Mouse (Mus musculus): ENCODE measurements around the gene Irak3.
"Not testable (repeated sequence)": the region's sequence is repeated elsewhere in the genome, so short reads cannot be mapped to it uniquely, and the experiment has no call there.

Gene Irak3

DNA sequence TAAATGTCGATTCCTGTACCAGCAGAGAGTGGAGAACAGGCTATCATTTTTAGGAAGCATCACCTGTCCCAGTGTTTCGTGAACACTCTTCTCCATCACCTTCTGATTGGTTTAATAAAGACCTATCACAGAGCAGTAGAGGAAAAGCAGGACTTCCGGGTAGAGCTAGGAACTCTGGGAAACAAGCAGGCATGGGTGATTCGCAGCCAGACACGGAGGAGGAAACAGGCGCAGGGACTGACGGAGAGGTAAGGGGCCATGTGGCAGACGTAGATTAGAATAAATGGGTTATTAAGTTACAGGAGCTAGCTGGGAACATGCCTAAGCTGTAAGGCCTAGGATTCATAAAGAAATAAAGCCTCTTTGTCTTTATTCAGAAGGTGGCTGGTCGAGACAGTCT, 41.4 kb downstream of the Irak3 start:
- no peak for DNase-seq

DNA sequence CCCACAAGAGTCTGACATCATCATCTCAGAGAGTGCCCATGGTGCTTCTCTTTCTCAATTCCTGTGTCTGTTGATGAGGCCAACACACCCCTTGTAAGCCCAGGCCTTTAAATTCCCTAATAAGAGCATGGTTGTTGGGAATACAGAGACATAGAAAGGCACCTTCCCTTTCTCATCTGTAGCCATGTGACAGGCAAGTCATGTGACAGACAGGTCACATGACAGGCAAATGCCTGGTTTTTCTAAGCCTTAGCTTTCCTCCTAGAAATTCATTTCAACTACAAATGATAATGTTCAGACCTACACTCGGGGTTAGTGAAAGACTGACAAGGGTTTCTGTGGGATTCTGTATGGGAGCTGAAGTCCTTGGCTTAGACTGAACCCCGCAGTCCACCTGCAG, 48.0 kb downstream of the Irak3 start:
- DNase-seq: no peak

DNA sequence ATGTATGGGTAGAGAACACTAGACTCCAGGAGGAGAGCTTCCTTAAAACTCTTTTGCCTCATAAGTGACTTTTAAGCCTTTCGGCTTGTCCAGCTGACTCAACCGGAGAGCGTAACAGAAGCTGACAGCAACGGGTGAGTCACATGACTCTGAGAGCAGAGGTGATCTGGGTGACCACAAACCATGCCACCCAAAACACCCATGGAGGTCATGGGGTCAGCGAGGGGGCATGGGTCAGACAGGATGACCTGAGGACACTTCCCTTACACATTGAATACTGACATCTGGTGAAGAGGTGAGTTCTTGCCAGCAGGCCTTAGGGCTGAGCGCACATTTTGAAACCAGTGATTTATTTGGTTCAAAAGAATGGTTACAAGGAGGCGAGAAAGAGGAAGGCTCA, 50.3 kb downstream of the Irak3 start:
- DNase-seq: no peak

DNA sequence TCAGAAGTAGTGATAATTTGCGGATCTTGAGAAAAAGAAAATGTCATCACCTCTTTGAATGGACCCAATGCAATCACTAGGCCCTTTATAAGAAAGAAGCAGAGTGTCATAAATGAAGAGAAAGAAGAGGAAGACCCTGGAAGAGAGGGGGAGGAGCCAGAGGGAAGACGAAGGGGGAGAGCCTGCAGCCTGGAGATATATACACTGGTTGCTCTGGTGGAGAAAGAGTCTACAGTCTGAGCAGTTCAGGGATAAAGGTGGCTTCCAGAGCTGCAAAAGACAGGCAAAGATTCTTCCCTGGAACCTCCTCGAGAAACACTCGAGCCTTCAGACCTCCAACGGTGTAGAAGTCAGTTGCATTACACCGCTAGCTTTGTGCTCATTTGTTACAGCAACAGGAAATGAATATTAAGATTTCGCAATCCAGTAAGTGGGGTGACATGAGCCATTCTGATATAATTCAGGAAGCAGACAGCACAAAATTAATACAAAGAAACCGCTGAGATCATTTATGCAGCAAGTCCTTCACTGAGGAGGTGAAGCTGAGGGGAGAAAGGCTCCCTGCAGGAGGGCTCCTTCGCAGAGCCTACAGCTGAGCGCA, 60.9 kb downstream of the Irak3 start:
- no peak for DNase-seq

DNA sequence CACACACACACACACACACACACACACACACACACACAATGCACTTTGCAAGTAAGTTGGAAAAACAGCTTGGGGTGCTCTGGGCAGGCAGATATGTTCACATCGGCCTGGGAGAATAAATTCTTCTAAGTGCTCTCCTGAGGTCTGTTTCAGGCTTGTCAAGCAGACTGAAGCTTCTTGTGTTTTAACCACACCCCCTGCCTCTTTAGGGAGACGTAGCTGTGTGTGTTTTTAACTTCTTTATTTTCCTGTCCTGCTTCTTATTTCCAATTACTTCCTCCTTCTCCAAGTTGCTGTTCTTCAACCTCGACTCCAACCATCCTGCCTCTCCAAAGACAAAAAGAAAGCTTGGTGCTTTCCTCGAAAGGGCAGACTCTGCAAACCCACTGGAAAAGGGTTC, 61.7 kb downstream of the Irak3 start:
- DNase-seq: no peak

DNA sequence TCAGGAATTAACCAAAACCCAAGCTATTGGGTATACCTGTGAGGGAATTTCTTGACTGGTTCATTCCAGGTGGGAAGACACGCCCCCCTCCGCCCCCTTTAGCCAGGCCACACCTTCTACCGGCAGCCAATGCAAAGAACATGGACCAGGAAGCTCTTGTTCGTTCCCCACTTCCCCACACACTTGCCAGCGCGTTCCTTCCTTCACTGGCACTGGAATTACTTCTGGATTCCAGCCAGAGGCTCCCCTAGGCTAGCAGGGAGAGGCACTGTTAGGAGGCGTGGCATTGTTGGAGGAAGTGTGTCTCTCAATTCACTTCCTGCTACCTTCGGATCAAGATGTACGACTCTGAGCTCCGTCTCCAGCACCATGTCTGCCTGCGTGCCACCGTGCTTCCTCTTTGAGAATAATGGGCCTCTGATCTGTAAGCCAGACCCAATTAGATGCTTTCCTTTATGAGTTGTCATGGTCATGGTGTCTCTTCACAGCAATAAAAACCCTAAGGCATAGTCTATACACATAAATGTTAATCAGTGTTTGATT, 65.8 kb downstream of the Irak3 start:
- DNase-seq: no peak

DNA sequence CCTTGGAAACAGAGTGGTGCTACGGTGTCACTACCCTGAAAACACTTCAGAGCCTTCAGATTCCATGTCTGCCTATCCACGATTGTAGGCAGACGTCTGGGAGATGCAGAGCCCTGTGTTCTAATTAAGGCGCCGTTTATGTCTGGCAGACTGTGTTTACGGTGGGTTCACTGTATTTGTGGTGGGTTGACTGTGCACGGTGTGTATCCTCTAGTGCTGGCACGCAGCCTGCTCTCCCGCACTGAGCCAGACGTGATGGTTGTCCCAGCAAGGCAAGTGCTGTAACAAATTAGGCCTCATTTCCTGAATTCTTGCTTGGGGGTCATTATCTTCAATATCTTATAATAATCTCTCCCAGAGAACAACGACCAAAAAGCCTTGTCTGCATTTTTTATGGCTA, 68.2 kb downstream of the Irak3 start:
- no peak for DNase-seq

DNA sequence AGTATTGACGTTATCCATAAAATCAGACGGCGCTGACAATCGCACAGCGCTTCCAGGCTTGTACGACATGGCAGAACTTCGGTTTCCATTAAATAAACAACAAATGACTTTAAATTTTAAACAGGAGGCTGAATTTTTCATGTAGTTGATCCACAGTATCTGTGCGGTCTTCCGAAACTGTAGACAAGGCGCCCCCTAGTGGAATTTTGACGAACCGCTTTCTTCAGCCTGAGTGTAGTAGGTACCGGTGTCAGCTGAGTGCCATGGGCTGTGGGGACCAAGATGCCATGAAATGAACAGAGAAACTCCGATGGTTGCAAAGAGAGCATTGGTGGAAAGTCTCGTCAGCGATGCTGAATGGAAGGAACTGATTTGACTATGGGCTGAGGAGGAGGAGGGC, 71.3 kb downstream of the Irak3 start:
- DNase-seq: no peak

DNA sequence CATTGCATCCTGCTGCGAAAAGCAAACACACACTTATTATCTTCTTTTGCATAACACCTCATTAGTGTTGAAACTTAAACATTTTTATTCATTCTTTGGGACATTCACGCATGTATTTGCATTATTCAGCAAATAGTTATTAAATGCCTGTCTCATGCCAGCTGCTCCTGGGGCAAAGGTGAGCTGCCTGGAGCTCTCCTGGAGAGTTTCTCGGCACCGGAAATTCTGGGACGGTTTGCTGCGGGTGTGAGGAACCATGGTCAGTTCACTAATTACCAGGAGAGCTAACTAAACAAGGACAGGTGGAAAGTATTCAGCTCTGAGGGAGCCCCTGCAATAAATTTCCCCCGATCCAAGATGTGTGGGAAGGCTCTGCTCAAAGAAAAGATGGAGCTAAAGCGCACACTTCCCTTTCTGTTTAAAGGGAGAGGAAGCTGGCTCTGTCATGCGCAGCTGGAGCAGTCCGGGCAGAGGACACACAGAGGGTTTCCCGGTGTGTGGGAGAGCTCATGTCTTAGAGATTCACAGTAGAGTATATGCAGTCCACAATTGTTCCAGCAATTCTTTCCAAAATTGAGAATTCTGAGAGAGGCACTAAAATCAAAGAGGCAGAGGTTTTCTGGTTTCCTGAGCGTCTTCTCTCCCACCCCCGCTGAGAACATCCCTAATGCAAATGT, 73.2 kb downstream of the Irak3 start:
- DNase-seq: no peak

DNA sequence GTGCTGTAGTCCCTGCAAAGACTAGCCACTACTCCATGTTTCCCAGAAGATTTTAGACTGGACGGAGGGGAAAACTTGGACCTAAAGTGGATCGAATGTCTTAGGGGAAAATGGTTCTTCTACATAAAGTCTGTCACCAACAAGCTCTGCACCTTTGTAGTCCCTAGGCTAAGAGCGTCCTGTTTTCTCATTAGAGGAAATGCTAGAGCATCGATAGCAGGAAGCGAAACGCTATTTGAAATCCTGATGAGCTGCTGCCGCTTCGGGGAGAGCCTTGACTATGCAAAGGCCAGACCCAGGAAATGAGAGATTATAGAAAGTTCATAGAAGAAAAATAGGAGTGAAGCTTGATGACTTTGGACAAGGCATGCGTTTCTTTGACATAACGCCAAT, 76.5 kb downstream of the Irak3 start:
- no peak for DNase-seq

DNA sequence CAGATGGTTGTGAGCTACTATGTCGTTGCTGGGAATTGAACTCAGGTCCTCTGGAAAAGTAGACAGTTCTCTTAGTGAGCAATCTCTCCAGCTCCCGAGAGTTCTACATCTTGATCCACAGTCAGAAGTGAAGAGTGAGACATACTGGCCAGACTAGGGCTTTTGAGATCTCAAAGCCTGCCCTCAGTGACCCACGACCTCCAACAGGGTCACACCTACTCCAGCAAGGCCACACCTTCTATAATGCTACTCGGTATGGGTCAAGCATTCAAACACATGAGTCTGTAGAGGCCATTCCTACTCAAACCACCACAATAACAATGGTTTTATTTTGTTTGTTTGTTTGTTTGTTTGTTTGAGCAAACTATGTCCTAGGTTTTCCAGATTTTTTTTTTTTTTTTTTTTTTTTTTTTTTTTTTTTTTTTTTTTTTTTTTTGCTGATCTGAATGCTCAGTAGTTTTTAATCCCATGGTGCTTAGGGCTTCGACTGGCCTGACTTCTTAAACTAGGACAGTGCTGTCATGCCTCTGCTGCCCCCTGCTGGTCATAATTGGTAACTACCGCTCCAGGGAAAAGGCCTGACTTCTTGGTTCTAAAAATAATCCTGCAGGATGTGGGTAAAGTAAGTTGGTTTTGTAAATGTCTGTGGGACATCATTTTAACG, 77.0 kb downstream of the Irak3 start:
- peak; percentile 63 to 74 for DNase-seq

DNA sequence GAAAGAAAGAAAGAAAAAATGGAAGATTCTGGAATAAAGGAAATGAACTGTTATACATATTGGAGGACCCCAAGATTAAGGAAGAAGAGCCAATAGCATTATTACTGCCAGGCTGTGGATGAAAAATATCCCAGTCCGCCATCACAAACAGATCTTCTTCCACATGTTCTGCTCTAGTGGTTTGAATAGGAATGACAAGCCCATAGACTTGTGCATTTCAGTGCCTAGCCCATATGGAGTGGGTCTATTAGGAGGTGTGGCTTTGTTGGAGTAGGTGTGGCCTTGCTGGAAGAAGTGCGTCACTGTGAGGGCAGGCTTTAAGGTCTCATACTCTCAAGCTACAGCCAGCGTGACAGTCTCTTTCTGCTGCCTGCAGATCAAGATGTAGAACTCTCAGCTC, 78.2 kb downstream of the Irak3 start:
- DNase-seq: no peak

DNA sequence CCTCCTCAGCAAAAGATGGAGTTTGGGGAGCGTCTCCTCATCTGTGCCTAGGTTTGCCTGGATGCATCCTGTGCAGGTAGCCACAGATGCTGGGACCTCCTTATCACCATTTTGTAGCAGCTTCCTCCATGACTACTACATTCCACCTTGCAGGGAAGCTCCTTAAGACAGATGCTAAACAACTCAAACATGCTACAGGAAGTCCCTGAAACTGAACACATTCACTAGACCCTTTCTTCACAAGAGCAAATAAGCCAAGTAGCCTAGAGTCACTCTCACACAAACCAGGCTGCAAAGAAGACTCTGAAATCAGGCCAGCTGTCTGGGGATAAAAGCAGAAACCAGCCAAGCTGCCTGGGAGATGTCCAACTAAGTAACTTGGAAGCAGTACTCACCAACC, 86.7 kb downstream of the Irak3 start:
- no peak for DNase-seq

DNA sequence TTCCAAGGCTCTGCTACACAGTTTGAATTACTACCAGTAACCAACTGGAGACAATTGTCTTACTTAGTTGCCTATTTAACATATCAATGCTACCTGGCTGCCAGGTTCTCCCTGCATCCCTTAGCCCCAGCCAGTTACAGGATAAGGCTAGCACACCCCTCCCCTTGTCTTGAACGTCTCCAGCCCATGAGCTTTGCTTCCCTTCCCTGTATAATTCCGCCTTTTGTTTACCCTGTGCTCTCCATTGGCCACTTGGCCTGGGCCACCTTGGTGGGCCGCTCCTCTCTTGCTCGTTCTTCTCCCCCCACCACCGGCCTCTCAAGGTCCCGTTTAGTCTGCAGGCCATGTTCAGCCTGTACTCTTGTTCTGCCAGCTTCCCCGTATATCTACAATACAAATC, 87.4 kb downstream of the Irak3 start:
- DNase-seq: no peak

DNA sequence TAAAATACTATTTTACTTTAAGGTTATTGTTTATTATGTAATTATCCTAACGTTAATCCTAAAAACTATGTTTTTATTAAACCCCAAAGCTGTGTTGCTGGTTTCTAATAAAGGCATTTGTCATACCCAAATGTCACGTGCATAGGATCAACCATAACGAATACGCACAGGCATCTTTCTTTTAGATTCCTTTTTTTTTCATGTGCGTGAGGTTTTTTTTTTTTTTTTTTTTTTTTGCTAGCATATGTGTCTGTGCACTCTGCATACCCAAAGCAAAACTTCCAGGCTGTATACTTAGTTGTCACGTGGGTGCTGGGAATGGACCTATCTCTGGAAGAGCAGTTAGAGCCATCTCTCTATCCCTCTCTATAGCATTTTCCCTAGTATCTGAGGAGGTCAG, 88.0 kb downstream of the Irak3 start:
- DNase-seq: no peak

DNA sequence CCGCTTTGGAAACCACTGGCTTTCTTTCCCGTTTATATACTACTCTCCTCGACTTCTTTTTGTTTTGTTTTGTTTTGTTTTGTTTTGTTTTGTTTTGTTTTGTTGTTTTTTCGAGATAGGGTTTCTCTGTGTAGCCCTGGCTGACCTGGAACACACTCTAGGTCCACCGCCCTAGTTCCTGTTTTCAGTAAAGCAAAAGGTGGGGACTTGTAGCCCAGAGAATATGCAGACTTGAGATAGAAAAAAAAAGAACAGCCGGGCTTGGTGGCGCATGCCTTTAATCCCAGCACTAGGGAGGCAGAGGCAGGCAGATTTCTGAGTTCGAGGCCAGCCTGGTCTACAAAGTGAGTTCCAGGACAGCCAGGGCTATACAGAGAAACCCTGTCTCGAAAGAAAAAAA, 88.4 kb downstream of the Irak3 start:
- not testable (repeated sequence) for DNase-seq

DNA sequence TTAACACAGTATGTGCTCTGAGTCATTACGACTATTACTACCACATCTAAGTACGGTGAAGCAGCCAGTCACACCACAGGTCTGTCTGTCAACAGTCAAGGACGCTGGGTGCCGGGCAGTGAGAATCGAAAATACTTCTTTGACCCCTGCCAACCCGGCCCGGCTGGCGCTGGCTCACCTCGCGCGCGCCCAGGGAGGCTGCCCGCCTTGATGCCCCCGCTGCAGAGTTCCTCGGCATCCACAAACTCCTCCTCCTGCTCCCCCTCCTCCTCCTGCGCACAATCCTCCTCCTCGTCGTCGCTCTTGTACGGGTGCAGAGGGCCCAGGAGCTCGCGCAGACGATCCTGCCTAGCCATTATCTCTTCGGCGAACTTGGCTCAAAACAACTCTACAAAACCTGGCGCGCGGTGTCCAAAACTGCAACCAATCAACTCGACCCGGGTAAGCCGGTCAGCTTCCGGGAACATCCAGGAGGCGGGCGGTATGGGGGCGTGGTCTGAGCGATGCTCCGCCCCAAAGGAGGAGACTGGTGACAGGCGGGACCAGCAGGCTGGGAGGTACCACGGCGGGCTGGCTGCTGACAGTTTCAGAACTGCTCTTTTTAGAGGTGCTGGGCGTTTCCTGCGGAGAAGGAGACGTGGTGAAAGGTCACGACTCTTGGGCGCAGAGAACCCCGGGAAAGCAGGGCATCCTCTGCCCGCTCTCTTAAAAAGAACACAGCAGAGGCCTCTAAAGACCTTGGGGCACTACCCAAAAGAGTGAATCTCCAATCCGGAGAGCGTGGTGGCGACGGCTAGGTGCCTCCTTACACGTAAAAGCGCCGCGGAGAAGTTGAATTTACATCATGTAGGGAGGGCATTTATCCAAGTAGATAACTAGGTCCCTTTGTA, 89.2 kb downstream of the Irak3 start, which contains the start of gene Helb:
Helb (minus strand) TSS at position 481 of the 890 bp plus-strand sequence.
- DNase-seq: peak; percentile 96 to 98

DNA sequence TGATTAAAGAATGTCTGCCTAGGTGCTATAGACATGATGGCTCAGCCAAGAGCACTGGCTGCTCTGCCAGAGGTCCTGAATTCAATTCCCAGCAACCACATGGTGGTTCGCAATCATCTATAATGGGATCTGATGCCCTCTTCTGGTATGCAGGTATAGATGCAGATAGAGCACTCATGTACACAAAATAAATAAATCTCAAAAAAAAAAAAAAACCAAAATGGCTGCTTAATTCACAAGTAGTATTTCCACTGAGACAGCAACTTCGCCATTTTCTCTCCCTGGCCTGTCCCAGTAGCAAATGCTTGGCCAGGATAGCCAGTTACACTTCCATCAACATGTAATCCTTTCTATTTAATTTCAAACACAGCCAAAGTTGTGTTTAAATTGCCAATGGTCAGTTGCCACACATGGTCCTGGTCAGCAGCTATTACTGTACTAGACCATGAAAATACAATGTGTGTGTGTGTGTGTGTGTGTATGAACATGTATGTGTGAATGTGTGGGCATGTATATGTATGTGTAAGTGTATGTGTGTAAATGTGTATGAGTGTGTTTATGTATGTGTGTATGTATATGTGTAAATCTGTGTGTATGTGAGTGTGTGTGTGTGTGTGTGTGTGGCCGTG, 90.1 kb downstream of the Irak3 start:
- no peak for DNase-seq

DNA sequence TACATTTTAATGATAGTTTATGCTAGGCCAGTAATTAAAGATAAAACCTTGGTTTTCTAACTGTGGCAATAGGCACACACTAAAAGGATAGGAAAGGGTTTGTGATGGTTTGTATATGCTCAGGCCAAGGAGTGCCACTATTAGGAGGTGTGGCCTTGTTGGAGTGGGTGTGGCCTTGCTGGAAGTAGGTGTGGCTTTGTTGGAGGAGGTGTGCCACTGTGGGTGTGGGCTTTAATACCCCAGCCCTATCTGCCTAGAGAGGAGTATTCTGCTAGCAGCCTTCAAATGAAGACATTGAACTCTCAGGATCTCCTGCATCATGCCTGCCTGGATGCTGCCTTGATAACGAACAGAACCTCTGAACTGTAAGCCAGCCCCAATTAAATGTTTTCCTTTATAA, 101.1 kb downstream of the Irak3 start:
- no peak for DNase-seq

DNA sequence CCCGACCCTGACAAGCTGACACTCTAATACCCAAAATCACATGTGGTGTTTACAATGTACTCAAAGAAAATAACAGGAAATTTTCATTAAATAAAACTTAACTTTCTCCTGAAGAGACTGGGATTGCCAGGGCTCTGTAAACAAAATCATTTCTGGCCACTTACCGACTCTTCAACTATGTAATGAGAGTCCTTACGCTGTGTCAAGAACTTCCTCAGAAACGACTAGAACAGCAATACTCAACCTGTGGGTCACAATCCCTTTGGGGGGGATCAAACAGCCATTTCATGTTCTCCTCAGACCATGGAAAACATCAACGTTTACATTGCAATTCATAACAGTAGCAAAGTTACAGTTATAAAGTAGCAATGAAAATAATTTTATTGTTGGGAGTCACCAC, 104.4 kb downstream of the Irak3 start:
- DNase-seq: no peak

DNA sequence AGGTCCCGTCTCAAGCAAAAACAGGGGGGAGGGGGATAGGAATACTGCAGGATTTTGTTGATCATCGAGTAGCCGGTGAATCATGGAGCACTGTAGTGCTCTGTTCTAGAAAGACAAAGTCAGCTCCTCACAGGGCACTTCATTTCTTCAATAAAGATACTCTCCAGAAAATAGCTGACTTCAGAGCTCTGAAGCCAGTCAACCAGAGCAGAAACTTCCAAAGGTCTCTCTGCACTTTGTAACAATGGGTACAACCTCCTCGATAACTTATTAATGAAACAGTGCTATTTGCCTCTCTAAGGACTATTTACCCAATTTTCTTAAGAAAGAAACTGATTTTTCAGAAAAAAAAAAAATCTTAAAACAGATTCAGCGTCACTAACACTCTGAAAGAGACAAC, 106.2 kb downstream of the Irak3 start:
- DNase-seq: no peak

DNA sequence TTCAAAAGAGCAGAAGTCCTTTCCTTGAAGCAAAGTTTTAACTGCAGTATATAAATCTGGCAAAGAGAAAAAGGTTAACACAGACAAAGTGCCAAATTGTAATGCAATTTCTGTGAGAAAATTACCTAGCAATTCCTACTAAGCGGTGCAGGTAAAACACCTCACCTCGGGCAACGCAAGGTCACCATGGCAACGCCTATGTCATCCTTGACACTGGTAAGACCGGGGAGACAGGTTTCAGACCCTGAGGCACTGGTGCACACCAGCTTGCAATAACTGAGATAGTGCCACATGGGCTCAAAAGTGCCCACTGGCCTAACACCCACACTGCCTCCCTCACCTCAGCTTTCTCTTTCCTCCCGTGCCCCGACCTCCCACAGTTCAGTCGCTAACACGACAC, 106.8 kb downstream of the Irak3 start:
- DNase-seq: no peak

DNA sequence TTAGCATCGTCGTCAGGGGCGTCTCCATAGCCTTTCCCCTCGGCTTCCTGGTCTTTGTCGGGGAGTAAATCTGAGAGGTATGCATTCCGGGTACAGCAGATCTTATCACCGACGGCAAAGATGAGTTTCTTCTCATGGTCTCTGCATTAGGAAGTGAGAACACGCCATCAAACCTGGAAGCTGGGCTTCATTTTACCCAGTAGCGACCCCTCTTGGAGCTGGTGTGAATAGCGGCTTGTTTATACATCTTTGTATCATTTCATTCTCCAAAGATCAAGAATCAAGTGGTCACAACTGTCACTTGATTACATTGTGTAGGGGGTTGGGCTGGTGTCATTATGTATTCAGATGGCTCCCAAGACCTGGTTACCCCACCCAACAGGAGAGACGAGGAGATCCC, 109.4 kb downstream of the Irak3 start:
- DNase-seq: no peak

Measured in thymus, adult 18-20 months (tissue).